Mouse (Mus musculus): Measurements from ENCODE around the gene Dhrs1. TPM values are rescaled to one million over a fixed set of nuclear protein-coding genes. Genes with fewer than 3 reads are reported as not detected.

The Dhrs1 gene
- polyA plus RNA-seq (2015; fragmentation: Nextera tagmentation; extraction: Ambion mirVana) = 98.6 and 103 TPM in 2 replicates

GRCm38 (mm10) chr14:55745180-55745860 lies at the start of gene Dhrs1, which contains the start of gene Nop9:
Gene Dhrs1 (minus strand): TSS chr14:55745690.
Gene Nop9 (plus strand): TSS chr14:55745693.
- Histone ChIP-seq H3K4me3 (ENCODE audit: low read depth, low read length) (peak within 1 kb of the TSS; percentile 98), H3K27me3 (ENCODE audit: insufficient read depth, low read length) (no peaks in the 10 kb centered on the region), H3K9ac (replicated peaks) (peak within 1 kb of the TSS; percentile 85), H3K9me3 (ENCODE audit: low read length) (no peaks in the 10 kb centered on the region), H3K4me2 (ENCODE audit: low read depth, low read length) (peak within 1 kb of the TSS; percentile 96), H3K27ac (ENCODE audit: low read depth) (peak within 1 kb of the TSS; percentile 76), H3K4me1 (ENCODE audit: insufficient read depth) (peaks cover 24% of the 10 kb centered on the region), H3K36me3 (replicated peaks; ENCODE audit: insufficient read depth, low read length) (peaks cover 22% of the 10 kb centered on the region)
- no peak for TF ChIP-seq EP300 (IDR thresholded peaks at IDR 0.05; ENCODE audit: low read depth)
- no peak for TF ChIP-seq CTCF (IDR thresholded peaks at IDR 0.05; ENCODE audit: low read depth)
- ATAC-seq (peak; percentile 92), DNase-seq (peak; percentile 96)
- WGBS (ENCODE audit: insufficient replicate concordance) = 2% methylated on average over 48 of the region's 48 CpGs

- H3K36me3 ChIP-seq (replicated peaks; ENCODE audit: insufficient read depth, low read length) = no peaks in the 10 kb centered on the region
- no peaks in the 10 kb centered on the region for H3K27me3 ChIP-seq (ENCODE audit: insufficient read depth, low read length)
- no peak overlapping the region for H3K9ac ChIP-seq (replicated peaks)
- H3K4me1 ChIP-seq (ENCODE audit: insufficient read depth) = no peaks in the 10 kb centered on the region
- no peak overlapping the region for H3K4me3 ChIP-seq (ENCODE audit: low read depth, low read length)
- DNase-seq (no peak), ATAC-seq (no peak)
- 57% methylated on average over 2 of the region's 2 CpGs for WGBS (ENCODE audit: insufficient replicate concordance)
- TF ChIP-seq CTCF (IDR thresholded peaks at IDR 0.05; ENCODE audit: low read depth) (no peak), EP300 (IDR thresholded peaks at IDR 0.05; ENCODE audit: low read depth) (no peak)
- H3K4me2 ChIP-seq (ENCODE audit: low read depth, low read length) = no peak overlapping the region
- H3K27ac ChIP-seq (ENCODE audit: low read depth) = no peak overlapping the region
- no peaks in the 10 kb centered on the region for H3K9me3 ChIP-seq (ENCODE audit: low read length)
Measured at GRCm38 (mm10) chr14:55793946-55794345, 48.5 kb upstream of the Dhrs1 start.

DNA sequence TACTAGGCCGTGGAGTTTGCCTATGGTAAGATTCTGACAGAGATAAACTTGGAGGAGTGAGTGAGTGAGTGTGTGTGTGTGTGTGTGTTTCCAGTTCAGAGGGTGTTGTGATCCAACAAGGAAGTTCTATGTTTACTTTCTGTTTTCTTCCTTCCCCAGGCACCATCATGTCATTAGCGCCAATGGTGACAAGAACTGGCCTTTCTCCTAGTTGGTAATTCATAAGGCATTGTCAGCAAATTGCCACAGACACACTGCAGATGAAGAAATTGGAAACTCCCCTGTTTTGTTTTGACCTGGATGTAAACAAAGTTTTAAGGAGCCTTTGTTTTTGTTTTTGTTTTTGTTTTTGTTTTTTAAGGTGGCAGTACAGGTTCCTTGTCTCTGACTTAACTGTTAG lies 48.0 kb upstream of the Dhrs1 start:
- Histone ChIP-seq H3K9ac (replicated peaks) (no peak overlapping the region), H3K4me1 (ENCODE audit: insufficient read depth) (peaks cover 4% of the 10 kb centered on the region), H3K27ac (ENCODE audit: low read depth) (no peak overlapping the region), H3K9me3 (ENCODE audit: low read length) (no peaks in the 10 kb centered on the region), H3K27me3 (ENCODE audit: insufficient read depth, low read length) (peaks cover 1% of the 10 kb centered on the region; the same call in 1 of the 2 replicates), H3K4me2 (ENCODE audit: low read depth, low read length) (no peak overlapping the region), H3K36me3 (replicated peaks; ENCODE audit: insufficient read depth, low read length) (no peaks in the 10 kb centered on the region), H3K4me3 (ENCODE audit: low read depth, low read length) (no peak overlapping the region)
- ATAC-seq = no peak
- TF ChIP-seq CTCF (IDR thresholded peaks at IDR 0.05; ENCODE audit: low read depth) (no peak), EP300 (IDR thresholded peaks at IDR 0.05; ENCODE audit: low read depth) (no peak)
- DNase-seq = no peak
- 57% methylated on average over 2 of the region's 2 CpGs for WGBS (ENCODE audit: insufficient replicate concordance)

GRCm38 (mm10) chr14:55788256-55789050 lies 43.0 kb upstream of the Dhrs1 start, which contains the start of gene Ripk3:
Gene Ripk3 (minus strand): TSS chr14:55788865.
- WGBS (ENCODE audit: insufficient replicate concordance) = 4% methylated on average over 40 of the region's 40 CpGs
- ATAC-seq (peak; percentile 61), DNase-seq (peak; percentile 61)
- Histone ChIP-seq H3K27me3 (ENCODE audit: insufficient read depth, low read length) (peaks cover 15% of the 10 kb centered on the region), H3K36me3 (replicated peaks; ENCODE audit: insufficient read depth, low read length) (no peaks in the 10 kb centered on the region), H3K9me3 (ENCODE audit: low read length) (no peaks in the 10 kb centered on the region), H3K4me2 (ENCODE audit: low read depth, low read length) (peak within 1 kb of the TSS; percentile 94), H3K27ac (ENCODE audit: low read depth) (no peak within 1 kb of the TSS), H3K9ac (replicated peaks) (peak within 1 kb of the TSS; percentile 62), H3K4me3 (ENCODE audit: low read depth, low read length) (peak within 1 kb of the TSS; percentile 60), H3K4me1 (ENCODE audit: insufficient read depth) (peaks cover 14% of the 10 kb centered on the region)
- TF ChIP-seq CTCF (IDR thresholded peaks at IDR 0.05; ENCODE audit: low read depth) = peak; percentile 41
- no peak for TF ChIP-seq EP300 (IDR thresholded peaks at IDR 0.05; ENCODE audit: low read depth)

GRCm38 (mm10) chr14:55787731-55788130 lies 42.2 kb upstream of the Dhrs1 start:
- DNase-seq (no peak), ATAC-seq (no peak)
- WGBS (ENCODE audit: insufficient replicate concordance) = 39% methylated on average over 11 of the region's 11 CpGs
- H3K4me1 ChIP-seq (ENCODE audit: insufficient read depth) = peaks cover 14% of the 10 kb centered on the region
- peaks cover 22% of the 10 kb centered on the region for H3K27me3 ChIP-seq (ENCODE audit: insufficient read depth, low read length)
- no peaks in the 10 kb centered on the region for H3K9me3 ChIP-seq (ENCODE audit: low read length)
- TF ChIP-seq EP300 (IDR thresholded peaks at IDR 0.05; ENCODE audit: low read depth) = no peak
- no peak for TF ChIP-seq CTCF (IDR thresholded peaks at IDR 0.05; ENCODE audit: low read depth)
- H3K27ac ChIP-seq (ENCODE audit: low read depth) = no peak overlapping the region
- H3K9ac ChIP-seq (replicated peaks) = no peak overlapping the region
- H3K36me3 ChIP-seq (replicated peaks; ENCODE audit: insufficient read depth, low read length) = no peaks in the 10 kb centered on the region
- H3K4me2 ChIP-seq (ENCODE audit: low read depth, low read length) = peak overlapping the region; percentile 94
- H3K4me3 ChIP-seq (ENCODE audit: low read depth, low read length) = peak overlapping the region; percentile 60

DNA sequence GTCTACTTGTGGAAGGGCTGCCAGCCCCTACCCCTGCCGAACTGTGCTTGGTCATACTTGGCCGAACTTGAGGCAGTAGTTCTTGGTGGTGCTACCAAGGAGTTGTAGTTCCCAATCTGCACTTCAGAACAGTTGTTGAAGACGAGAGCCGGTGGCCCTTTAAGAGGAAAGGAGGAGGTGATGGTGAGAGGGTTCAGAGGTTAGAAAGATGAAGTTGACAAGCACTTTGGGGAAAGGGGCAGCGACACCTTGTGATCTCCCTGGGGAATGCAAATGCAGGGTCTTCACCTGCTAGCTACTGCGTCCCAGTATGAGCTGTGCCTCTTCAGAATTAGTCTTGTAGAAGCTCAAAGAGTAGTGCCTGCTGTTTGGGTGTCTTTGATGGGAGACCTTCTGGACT lies 39.7 kb upstream of the Dhrs1 start:
- no peak for DNase-seq
- no peak for TF ChIP-seq EP300 (IDR thresholded peaks at IDR 0.05; ENCODE audit: low read depth)
- peak; percentile 47 for TF ChIP-seq CTCF (IDR thresholded peaks at IDR 0.05; ENCODE audit: low read depth)

More for the DNA sequence above, 39.7 kb upstream of the Dhrs1 start:
- Histone ChIP-seq H3K4me3 (ENCODE audit: low read depth, low read length) (no peak overlapping the region), H3K36me3 (replicated peaks; ENCODE audit: insufficient read depth, low read length) (no peaks in the 10 kb centered on the region), H3K9me3 (ENCODE audit: low read length) (no peaks in the 10 kb centered on the region), H3K9ac (replicated peaks) (no peak overlapping the region), H3K27ac (ENCODE audit: low read depth) (no peak overlapping the region), H3K4me2 (ENCODE audit: low read depth, low read length) (no peak overlapping the region), H3K27me3 (ENCODE audit: insufficient read depth, low read length) (peaks cover 33% of the 10 kb centered on the region), H3K4me1 (ENCODE audit: insufficient read depth) (peaks cover 14% of the 10 kb centered on the region)
- 47% methylated on average over 6 of the region's 6 CpGs for WGBS (ENCODE audit: insufficient replicate concordance)
- ATAC-seq = no peak
